Mouse (Mus musculus) liver, embryonic 15.5 days (tissue): ENCODE results near the gene Hjurp. TPM values are rescaled to one million over a fixed set of nuclear protein-coding genes. Genes with fewer than 3 reads are reported as not detected.
A peak's percentile ranks its signal among the peaks of the same experiment; 100 is the strongest.
"Not testable (repeated sequence)": the region's sequence is repeated elsewhere in the genome, so short reads cannot be mapped to it uniquely, and the experiment has no call there.

ENCODE experiments used
- ATAC-seq: fragments of 200-750 bp; cut with Nextera tagmentation; 2 replicates; pipeline ENCODE4 v1.8.0; 2017; ENCODE audit warnings: moderate number of reproducible peaks, mild to moderate bottlenecking, moderate library complexity; ENCODE audit not compliant: insufficient read depth
- H3K27ac ChIP-seq: fragments of 300-500 bp; sonication (generic); replicated peaks from 2 replicates; pipeline ENCODE4 v1.5.1; 2015; ENCODE audit warnings: mild to moderate bottlenecking, inconsistent platforms
- H3K27me3 ChIP-seq: fragments of 300-500 bp; sonication (generic); 2 replicates; pipeline ENCODE4 v1.6.1; 2015; ENCODE audit warnings: mild to moderate bottlenecking, inconsistent platforms
- H3K36me3 ChIP-seq: fragments of 300-500 bp; sonication (generic); replicated peaks from 2 replicates; pipeline ENCODE4 v1.6.1; 2015; ENCODE audit warnings: moderate library complexity, mild to moderate bottlenecking, inconsistent platforms
- H3K4me1 ChIP-seq: fragments of 300-500 bp; sonication (generic); replicated peaks from 2 replicates; pipeline ENCODE4 v1.6.1; 2015; ENCODE audit warnings: inconsistent platforms
- H3K4me2 ChIP-seq: fragments of 300-500 bp; sonication (generic); 2 replicates; pipeline ENCODE4 v1.6.1; 2015; ENCODE audit warnings: moderate library complexity, mild to moderate bottlenecking, inconsistent platforms
- H3K4me3 ChIP-seq: fragments of 300-500 bp; sonication (generic); replicated peaks from 2 replicates; pipeline ENCODE4 v1.5.1; 2015; ENCODE audit warnings: mild to moderate bottlenecking, inconsistent platforms
- H3K9ac ChIP-seq: fragments of 300-500 bp; sonication (generic); 2 replicates; pipeline ENCODE4 v1.6.1; 2015; ENCODE audit warnings: moderate library complexity, mild to moderate bottlenecking, inconsistent platforms
- H3K9me3 ChIP-seq: fragments of 300-500 bp; sonication (generic); replicated peaks from 2 replicates; pipeline ENCODE4 v1.6.1; 2016; ENCODE audit warnings: inconsistent platforms
- WGBS: fragments of 180-500 bp; shearing (Covaris S2); methylation state at CpG from one replicate; pipeline ENCODE4 v1.1.7; 2015; ENCODE audit warnings: mixed read lengths; ENCODE audit not compliant: insufficient replicate concordance; 5-methylcytosine and 5-hydroxymethylcytosine counted together
- polyA plus RNA-seq: library from polyadenylated mRNA; unstranded; fragments of >200 nt; fragmentation: Nextera tagmentation; extraction: Ambion mirVana; gene quantifications from 2 replicates; pipeline ENCODE4 v1.2.1, GENCODE M21; 2015

Gene Hjurp
- polyA plus RNA-seq, 1 experiment from 2014 or later: 62.7 TPM

DNA sequence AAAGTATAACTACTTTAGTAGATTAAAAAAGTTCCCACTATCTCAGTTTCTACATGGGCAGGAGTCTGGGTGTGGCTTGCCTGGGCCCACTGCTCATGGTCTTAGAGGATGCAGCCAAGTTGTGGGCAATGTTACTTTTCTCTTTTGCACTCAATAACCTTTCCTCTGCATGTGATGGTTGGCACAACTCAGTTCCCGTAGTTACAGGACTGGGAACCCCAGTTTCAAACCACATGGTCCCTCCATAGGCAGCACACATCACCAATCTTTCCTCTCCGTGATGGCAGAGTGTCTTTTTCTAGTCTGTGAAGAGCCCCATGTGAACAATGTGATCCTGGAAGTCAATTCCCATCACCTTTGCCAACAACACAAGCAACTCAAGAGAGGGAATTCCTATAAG lies 50.0 kb downstream of the Hjurp start:
- Histone ChIP-seq H3K4me3 (no peak overlapping the region), H3K36me3 (no peaks in the 10 kb centered on the region), H3K9me3 (peaks cover 38% of the 10 kb centered on the region; the same call in 1 of the 2 replicates), H3K9ac (no peak overlapping the region), H3K4me2 (no peak overlapping the region), H3K27me3 (no peaks in the 10 kb centered on the region), H3K4me1 (no peaks in the 10 kb centered on the region), H3K27ac (no peak overlapping the region)
- WGBS: 40% methylated on average over 2 of the region's 2 CpGs
- ATAC-seq: no peak

- no peak within 1 kb of the TSS for H3K4me2 ChIP-seq
- H3K27ac ChIP-seq: no peak within 1 kb of the TSS
- H3K9ac ChIP-seq: no peak within 1 kb of the TSS
- ATAC-seq: 0 out of 2 replicates have a peak, but pooled peaks have one; percentile 8
- WGBS: 32% methylated on average over 5 of the region's 5 CpGs
- H3K9me3 ChIP-seq: peaks cover 37% of the 10 kb centered on the region; the same call in 1 of the 2 replicates
- no peaks in the 10 kb centered on the region for H3K4me1 ChIP-seq
- H3K36me3 ChIP-seq: no peaks in the 10 kb centered on the region
- no peak within 1 kb of the TSS for H3K4me3 ChIP-seq
- no peaks in the 10 kb centered on the region for H3K27me3 ChIP-seq
Observed at GRCm38 (mm10) chr1:88226670-88227379, 50.6 kb downstream of the Hjurp start, which contains the start of gene Mroh2a. Gene Mroh2a (plus strand): TSS chr1:88226986.

GRCm38 (mm10) chr1:88225741-88226140 lies 51.7 kb downstream of the Hjurp start:
- Histone ChIP-seq H3K9me3 (peaks cover 31% of the 10 kb centered on the region; the same call in 1 of the 2 replicates), H3K36me3 (no peaks in the 10 kb centered on the region), H3K4me1 (no peaks in the 10 kb centered on the region), H3K4me2 (no peak overlapping the region), H3K9ac (no peak overlapping the region), H3K4me3 (no peak overlapping the region), H3K27ac (no peak overlapping the region), H3K27me3 (no peaks in the 10 kb centered on the region)
- no peak for ATAC-seq

DNA sequence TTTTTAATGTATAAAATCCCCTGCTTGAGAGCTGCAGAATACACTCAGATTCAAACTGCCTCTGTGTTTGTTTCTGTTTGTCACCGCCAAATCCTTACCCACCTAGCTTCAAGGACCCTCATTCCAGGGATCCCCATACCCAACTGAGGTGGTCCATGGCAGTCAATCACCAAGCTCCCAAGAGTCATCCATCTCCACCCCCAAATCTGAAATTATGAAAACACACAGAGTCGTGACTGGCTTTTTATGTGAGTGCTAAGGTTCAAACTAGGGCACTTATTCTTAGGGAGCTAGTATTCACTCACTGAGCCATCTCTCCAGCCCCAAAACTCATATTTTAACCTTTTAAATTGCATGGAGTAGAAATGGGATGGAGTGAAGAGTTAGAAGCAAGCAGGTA lies 52.1 kb downstream of the Hjurp start:
- 26% methylated on average over 2 of the region's 2 CpGs for WGBS

GRCm38 (mm10) chr1:88224029-88224776 lies 53.2 kb downstream of the Hjurp start:
- WGBS: 42% methylated on average over 2 of the region's 2 CpGs
- no peak overlapping the region for H3K4me2 ChIP-seq
- ATAC-seq: no peak
- no peak overlapping the region for H3K4me3 ChIP-seq
- no peak overlapping the region for H3K27ac ChIP-seq
- H3K36me3 ChIP-seq: no peaks in the 10 kb centered on the region
- no peak overlapping the region for H3K9ac ChIP-seq
- no peaks in the 10 kb centered on the region for H3K27me3 ChIP-seq
- peaks cover 20% of the 10 kb centered on the region; the same call in 1 of the 2 replicates for H3K9me3 ChIP-seq
- no peaks in the 10 kb centered on the region for H3K4me1 ChIP-seq

More for the DNA sequence above, 52.1 kb downstream of the Hjurp start:
- ATAC-seq, H3K4me3 ChIP-seq, H3K27me3 ChIP-seq, H3K36me3 ChIP-seq, H3K4me1 ChIP-seq, H3K4me2 ChIP-seq, H3K9ac ChIP-seq, H3K27ac ChIP-seq: not testable (repeated sequence)
- peaks cover 30% of the 10 kb centered on the region; the same call in 1 of the 2 replicates for H3K9me3 ChIP-seq

GRCm38 (mm10) chr1:88223591-88223990 lies 53.8 kb downstream of the Hjurp start:
- H3K4me2 ChIP-seq: no peak overlapping the region
- no peak overlapping the region for H3K9ac ChIP-seq
- H3K27me3 ChIP-seq: no peaks in the 10 kb centered on the region
- no peak overlapping the region for H3K4me3 ChIP-seq
- no peaks in the 10 kb centered on the region for H3K36me3 ChIP-seq
- WGBS: 30% methylated on average over 1 of the region's 1 CpGs
- ATAC-seq: no peak
- peaks cover 20% of the 10 kb centered on the region; the same call in 1 of the 2 replicates for H3K9me3 ChIP-seq
- H3K4me1 ChIP-seq: no peaks in the 10 kb centered on the region
- H3K27ac ChIP-seq: no peak overlapping the region

DNA sequence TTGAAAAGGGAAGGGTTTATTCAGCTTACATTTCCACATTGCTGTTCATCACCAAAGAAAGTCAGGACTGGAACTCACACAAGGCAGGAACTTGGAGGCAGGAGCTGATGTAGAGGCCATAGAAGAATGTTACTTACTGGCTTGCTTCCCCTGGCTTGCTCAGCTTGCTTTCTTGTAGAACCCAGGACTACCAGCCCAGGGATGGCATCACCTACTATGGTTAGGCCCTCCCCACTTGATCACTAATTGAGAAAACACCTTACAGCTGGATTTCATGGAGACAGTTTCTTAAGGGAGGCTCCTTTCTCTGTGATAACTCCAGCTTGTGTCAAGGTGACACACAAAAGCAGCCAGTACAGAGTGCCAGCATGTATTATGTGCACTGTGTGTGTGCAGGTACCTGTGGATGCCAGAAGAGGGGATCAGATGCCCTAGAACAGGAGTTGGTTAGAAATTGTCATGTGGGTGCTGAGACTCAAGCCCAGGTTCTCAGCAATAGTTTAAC lies 54.4 kb downstream of the Hjurp start:
- H3K9me3 ChIP-seq: peaks cover 20% of the 10 kb centered on the region; the same call in 1 of the 2 replicates
- H3K4me1 ChIP-seq, H3K9ac ChIP-seq, H3K4me3 ChIP-seq, ATAC-seq, H3K4me2 ChIP-seq, H3K27ac ChIP-seq, H3K27me3 ChIP-seq, H3K36me3 ChIP-seq: not testable (repeated sequence)

GRCm38 (mm10) chr1:88222216-88222615 lies 55.2 kb downstream of the Hjurp start:
- no peak overlapping the region for H3K9ac ChIP-seq
- no peak overlapping the region for H3K27ac ChIP-seq
- WGBS: 30% methylated on average over 2 of the region's 2 CpGs
- H3K4me3 ChIP-seq: no peak overlapping the region
- H3K27me3 ChIP-seq: no peaks in the 10 kb centered on the region
- no peaks in the 10 kb centered on the region for H3K4me1 ChIP-seq
- no peak overlapping the region for H3K4me2 ChIP-seq
- no peak for ATAC-seq
- peaks cover 20% of the 10 kb centered on the region for H3K9me3 ChIP-seq
- no peaks in the 10 kb centered on the region for H3K36me3 ChIP-seq

- Histone ChIP-seq H3K9me3 (peaks cover 16% of the 10 kb centered on the region), H3K4me3 (no peak overlapping the region), H3K4me2 (no peak overlapping the region), H3K27me3 (no peaks in the 10 kb centered on the region), H3K4me1 (no peaks in the 10 kb centered on the region), H3K27ac (no peak overlapping the region), H3K36me3 (no peaks in the 10 kb centered on the region), H3K9ac (no peak overlapping the region)
- ATAC-seq: no peak
Observed at GRCm38 (mm10) chr1:88220336-88220735, 57.1 kb downstream of the Hjurp start.

DNA sequence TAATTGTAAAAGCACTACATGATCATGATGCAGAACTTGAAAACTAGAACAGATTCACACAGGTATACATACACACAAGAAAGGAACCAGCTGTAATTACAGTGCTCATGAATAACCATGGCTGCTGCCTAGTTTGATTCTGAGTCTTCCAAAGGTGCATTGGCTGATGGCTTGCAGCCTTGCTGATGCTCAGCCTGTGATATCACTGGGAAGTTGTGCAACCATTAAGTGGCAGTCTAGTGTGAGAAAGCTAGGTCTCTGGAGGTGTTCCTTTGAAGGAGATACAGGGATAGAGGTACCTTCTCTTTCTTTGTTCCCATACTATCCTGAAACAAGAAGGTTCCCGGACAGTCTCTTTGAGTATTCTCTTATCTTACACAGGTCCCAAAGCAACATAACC lies 58.4 kb downstream of the Hjurp start:
- H3K27ac ChIP-seq: no peak overlapping the region
- H3K27me3 ChIP-seq: no peaks in the 10 kb centered on the region
- peaks cover 25% of the 10 kb centered on the region for H3K9me3 ChIP-seq
- 13% methylated on average over 1 of the region's 1 CpGs for WGBS
- no peak overlapping the region for H3K9ac ChIP-seq
- no peaks in the 10 kb centered on the region for H3K36me3 ChIP-seq
- H3K4me2 ChIP-seq: no peak overlapping the region
- no peak for ATAC-seq
- no peaks in the 10 kb centered on the region for H3K4me1 ChIP-seq
- no peak overlapping the region for H3K4me3 ChIP-seq

DNA sequence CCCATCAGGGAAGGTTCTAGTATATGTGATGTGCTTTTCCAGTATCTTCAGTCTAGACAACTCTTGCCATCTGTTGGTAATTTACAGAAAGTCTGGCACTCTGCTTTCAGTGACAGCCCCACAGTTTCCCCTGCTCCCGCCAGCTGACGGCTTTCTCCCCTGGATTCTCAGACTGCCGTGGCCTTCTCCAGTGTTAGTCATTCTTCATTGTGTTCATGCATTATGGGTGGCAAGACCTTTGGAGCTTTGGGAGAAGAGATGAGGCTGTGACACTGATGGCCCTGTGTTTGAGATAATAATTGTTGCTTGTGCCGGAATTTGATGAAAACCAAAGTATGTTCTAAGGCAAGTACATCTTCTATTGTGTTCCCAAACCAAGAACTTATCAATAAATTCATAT lies 58.8 kb downstream of the Hjurp start:
- Histone ChIP-seq H3K27ac (no peak overlapping the region), H3K4me3 (no peak overlapping the region), H3K9ac (no peak overlapping the region), H3K9me3 (peaks cover 29% of the 10 kb centered on the region), H3K27me3 (no peaks in the 10 kb centered on the region), H3K4me2 (no peak overlapping the region), H3K36me3 (no peaks in the 10 kb centered on the region), H3K4me1 (no peaks in the 10 kb centered on the region)
- 40% methylated on average over 4 of the region's 4 CpGs for WGBS
- ATAC-seq: no peak
